ENCODE assay signal across 22 mouse cellular contexts in the genomic region with DNA sequence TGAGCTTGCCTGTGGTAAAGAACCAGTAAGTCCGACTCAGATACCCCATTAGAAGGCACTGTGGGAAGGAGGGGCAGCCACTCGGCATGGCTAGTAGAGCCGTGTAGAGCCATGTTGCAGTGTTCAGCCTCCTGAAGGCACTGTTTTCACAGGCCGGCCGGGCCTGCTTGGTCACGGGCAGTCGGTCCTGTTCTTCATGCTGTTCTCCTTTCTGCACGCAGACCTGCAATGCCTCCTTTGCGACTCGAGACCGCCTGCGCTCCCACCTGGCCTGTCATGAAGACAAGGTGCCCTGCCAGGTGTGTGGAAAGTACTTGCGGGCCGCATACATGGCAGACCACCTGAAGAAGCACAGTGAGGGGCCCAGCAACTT. TPM values are rescaled to one million over a fixed set of nuclear protein-coding genes. Genes with fewer than 3 reads are reported as not detected.
DNase-seq lines count a peak whose midpoint lies in the region; ATAC-seq and TF ChIP-seq lines count a peak whose summit lies in the region.
"Had no signal": no experiment of that assay in that cellular context is flagged by ENCODE, and none has a peak within 500 bp of the region (broad histone marks: within the 10 kb centered on the region; RNA-seq: fewer than 3 reads in every experiment).

No protein-coding gene starts in this region.

- H3K27ac ChIP-seq in liver, embryonic 12.5 days = peak overlapping the region; percentile 47; the same call in 1 of the 2 replicates
- H3K27ac ChIP-seq in thymus, adult 2 months (ENCODE audit: control insufficient read depth, insufficient read depth, low read length) = peak overlapping the region; percentile 81
- H3K27ac ChIP-seq in kidney, adult 2 months (ENCODE audit: insufficient read depth, low read depth, low read length) = no peak overlapping the region
- H3K27ac ChIP-seq: embryonic facial prominence, embryonic 15.5 days; forebrain, embryonic 15.5 days; heart, embryonic 10.5 days; heart, embryonic 15.5 days; hindbrain, embryonic 10.5 days; hindbrain, embryonic 14.5 days had no signal

- TF ChIP-seq POLR2A in thymus, adult 2 months (IDR thresholded peaks at IDR 0.05; ENCODE audit: control insufficient read depth, extremely low read depth, insufficient read depth, low read length, poor library complexity) = no peak
- no peak for TF ChIP-seq POLR2A in kidney, adult 2 months (IDR thresholded peaks at IDR 0.05; ENCODE audit: low read depth, low read length)

- no peak for TF ChIP-seq CTCF in thymus, adult 2 months (IDR thresholded peaks at IDR 0.05; ENCODE audit: borderline replicate concordance, control insufficient read depth, extremely low read depth, insufficient read depth, low read length, poor library complexity)
- no peak for TF ChIP-seq CTCF in kidney, adult 2 months (conservative IDR thresholded peaks at IDR 0.05; ENCODE audit: insufficient read depth, insufficient read length, low read depth, low read length)

- whole genome bisulfite sequencing in liver, embryonic 12.5 days (ENCODE audit: insufficient replicate concordance) = 86% methylated on average over 14 of the region's 14 CpGs
- 18% methylated on average over 14 of the region's 14 CpGs for WGBS in thymus, adult 2 months
- WGBS in kidney, adult 2 months = 81% methylated on average over 14 of the region's 14 CpGs

- H3K4me3 ChIP-seq in liver, embryonic 12.5 days = no peak overlapping the region
- peak overlapping the region; percentile 13 for H3K4me3 ChIP-seq in thymus, adult 2 months (ENCODE audit: control insufficient read depth, insufficient read depth, low read length)
- no peak overlapping the region for H3K4me3 ChIP-seq in kidney, adult 2 months (ENCODE audit: insufficient read depth, low read depth, low read length)
- H3K4me3 ChIP-seq: embryonic facial prominence, embryonic 15.5 days; erythroblast, embryonic 14.5 days; forebrain, embryonic 15.5 days; heart, embryonic 10.5 days; heart, embryonic 15.5 days; hindbrain, embryonic 10.5 days had no signal

- H3K9me3 ChIP-seq in liver, embryonic 12.5 days (replicated peaks) = no peaks in the 10 kb centered on the region
- H3K9me3 ChIP-seq: embryonic facial prominence, embryonic 15.5 days; forebrain, embryonic 15.5 days; heart, embryonic 10.5 days; heart, embryonic 15.5 days; hindbrain, embryonic 10.5 days had no signal

- DNase-seq in liver = no peak
- DNase-seq in thymus, adult 2 months = no peak
- no peak for DNase-seq in thymus, adult 18-20 months
- DNase-seq in thymus, postnatal 25 days = peak; percentile 45
- DNase-seq in kidney, adult 2 months = no peak
- no peak for DNase-seq in cerebellum, adult 8-10 months
- DNase-seq: adrenal gland, postnatal 14 days; cerebellum, adult 2 months; cerebellum, postnatal 14 days; embryo, embryonic 11 days; gastrocnemius, postnatal 10 days; heart, adult 18-20 months had no signal

- H3K9ac ChIP-seq in liver, embryonic 12.5 days = no peak overlapping the region
- H3K9ac ChIP-seq: embryonic facial prominence, embryonic 15.5 days; forebrain, embryonic 15.5 days; heart, embryonic 15.5 days; hindbrain, embryonic 14.5 days had no signal

- H3K27me3 ChIP-seq in liver, embryonic 12.5 days (replicated peaks) = no peaks in the 10 kb centered on the region
- H3K27me3 ChIP-seq in thymus, adult 2 months (ENCODE audit: control insufficient read depth, insufficient read depth, low read length) = no peaks in the 10 kb centered on the region
- H3K27me3 ChIP-seq in kidney, adult 2 months (replicated peaks; ENCODE audit: control insufficient read depth, insufficient read depth, low read length) = no peaks in the 10 kb centered on the region
- H3K27me3 ChIP-seq: embryonic facial prominence, embryonic 15.5 days; forebrain, embryonic 15.5 days; heart, embryonic 15.5 days; Patski had no signal

- peaks cover 100% of the 10 kb centered on the region for H3K36me3 ChIP-seq in liver, embryonic 12.5 days
- H3K36me3 ChIP-seq in thymus, adult 2 months (ENCODE audit: control insufficient read depth, insufficient read depth, low read length) = peaks cover 58% of the 10 kb centered on the region
- H3K36me3 ChIP-seq in kidney, adult 2 months (ENCODE audit: control insufficient read depth, insufficient read depth, low read length) = peaks cover 3% of the 10 kb centered on the region; the same call in 1 of the 2 replicates

- no peak overlapping the region for H3K4me2 ChIP-seq in liver, embryonic 12.5 days
- H3K4me2 ChIP-seq: embryonic facial prominence, embryonic 15.5 days; forebrain, embryonic 15.5 days; heart, embryonic 15.5 days; hindbrain, embryonic 14.5 days had no signal

- ATAC-seq in liver, embryonic 12.5 days = no peak
- ATAC-seq: activated CD4-positive, CD25-positive, alpha-beta regulatory T cell, adult 4 months; forebrain, embryonic 15.5 days; Patski had no signal

- H3K4me1 ChIP-seq in liver, embryonic 12.5 days = peaks cover 41% of the 10 kb centered on the region
- peaks cover 72% of the 10 kb centered on the region for H3K4me1 ChIP-seq in thymus, adult 2 months (replicated peaks; ENCODE audit: control insufficient read depth, insufficient read depth, low read length)
- peaks cover 10% of the 10 kb centered on the region; the same call in 1 of the 2 replicates for H3K4me1 ChIP-seq in kidney, adult 2 months (ENCODE audit: control insufficient read depth, insufficient read depth, low read length)

RNA-seq across cellular contexts. Expression of a gene that starts 10.1 kb away (rescaled TPM):
- 29.0 and 30.5 TPM in 2 replicates for polyA plus RNA-seq in liver, embryonic 12.5 days (2016; fragmentation: Nextera tagmentation; extraction: Ambion mirVana)
- polyA plus RNA-seq in thymus, adult 2 months (2012; rRNA removed) = 216 and 243 TPM in 2 replicates
- polyA plus RNA-seq in kidney, adult 2 months (2012; rRNA removed) = 36.3 and 43.1 TPM in 2 replicates

RNA-seq across cellular contexts. Expression of a gene that starts 31.4 kb away (rescaled TPM):
- polyA plus RNA-seq in liver, embryonic 12.5 days (2016; fragmentation: Nextera tagmentation; extraction: Ambion mirVana) = 1.8 and 2.1 TPM in 2 replicates
- 151 and 153 TPM in 2 replicates for polyA plus RNA-seq in thymus, adult 2 months (2012; rRNA removed)
- polyA plus RNA-seq in kidney, adult 2 months (2012; rRNA removed) = 8.5 and 12.6 TPM in 2 replicates

RNA-seq across cellular contexts. Expression of a gene that starts 32.6 kb away (rescaled TPM):
- polyA plus RNA-seq in liver, embryonic 12.5 days (2016; fragmentation: Nextera tagmentation; extraction: Ambion mirVana) = 167 and 169 TPM in 2 replicates
- polyA plus RNA-seq in thymus, adult 2 months (2012; rRNA removed) = 36.8 and 36.9 TPM in 2 replicates
- 25.4 and 28.4 TPM in 2 replicates for polyA plus RNA-seq in kidney, adult 2 months (2012; rRNA removed)

Comparison
In these comparisons a context has a peak if more than half of its experiments do, and no peak if none do; other contexts are left out.
1. RNA of a gene that starts 31.4 kb away (polyA plus RNA-seq): 151 to 153 TPM in thymus, adult 2 months; 8.5 to 12.6 TPM in kidney, adult 2 months and 1.8 to 2.1 TPM in liver, embryonic 12.5 days; every median in the first group is over 10 times any median in the second.